Mouse (Mus musculus): ENCODE data around the gene Obox6. TPM values are rescaled to one million over a fixed set of nuclear protein-coding genes. Genes with fewer than 3 reads are reported as not detected.

Gene Obox6
- not detected in 2 replicates for polyA plus RNA-seq (2012; ENCODE audit: low replicate concordance)

GRCm38 (mm10) chr7:15839578-15839977 is at the start of gene Obox6:
Gene Obox6 (minus strand): TSS chr7:15839678.

GRCm38 (mm10) chr7:15882317-15882716 is 42.8 kb upstream of the Obox6 start, which contains the start of gene Crxos:
Gene Crxos (plus strand): TSS chr7:15882617.

GRCm38 (mm10) chr7:15879756-15880155 is 40.3 kb upstream of the Obox6 start, which contains the start of gene Crx:
Gene Crx (minus strand): TSS chr7:15879968.

Other genes starting within 250 kb of the Obox6 start
- not detected in 2 replicates for gene Obox3, start 199.8 kb downstream of the Obox6 start, polyA plus RNA-seq (2012; ENCODE audit: low replicate concordance)
- not detected in 2 replicates for gene Obox5, start 89.5 kb downstream of the Obox6 start, polyA plus RNA-seq (2012; ENCODE audit: low replicate concordance)
- gene Crx, start 40.3 kb upstream of the Obox6 start, polyA plus RNA-seq (2012; ENCODE audit: low replicate concordance) = not detected in 2 replicates
- not detected in 2 replicates for gene Crxos, start 42.9 kb upstream of the Obox6 start, polyA plus RNA-seq (2012; ENCODE audit: low replicate concordance)
- 179 and 674 TPM in 2 replicates for gene Selenow, start 82.7 kb upstream of the Obox6 start, polyA plus RNA-seq (2012; ENCODE audit: low replicate concordance)
- gene Nop53, start 106.4 kb upstream of the Obox6 start, polyA plus RNA-seq (2012; ENCODE audit: low replicate concordance) = 399 and 526 TPM in 2 replicates
- 1.4 and 4.0 TPM in 2 replicates for gene Ehd2, start 127.9 kb upstream of the Obox6 start, polyA plus RNA-seq (2012; ENCODE audit: low replicate concordance)
- gene Bicra, start 208.2 kb upstream of the Obox6 start, polyA plus RNA-seq (2012; ENCODE audit: low replicate concordance) = 93.7 and 130 TPM in 2 replicates
- 0.07 TPM in 1 of 2 replicates, not detected in the other for gene Zfp541, start 222.1 kb upstream of the Obox6 start, polyA plus RNA-seq (2012; ENCODE audit: low replicate concordance)